Mouse (Mus musculus) heart, postnatal 0 days (tissue): Measurements from ENCODE around the gene Dyrk2. TPM values are rescaled to one million over a fixed set of nuclear protein-coding genes. Genes with fewer than 3 reads are reported as not detected.

Experiments used
- ATAC-seq: fragments of 200-750 bp; cut with Nextera tagmentation; 2 replicates; pipeline ENCODE4 v1.8.0; 2017; ENCODE audit warnings: low read depth, moderate number of reproducible peaks, moderate library complexity; ENCODE audit not compliant: insufficient read depth
- DNase-seq: peaks from one replicate; pipeline ENCODE4 v3.0.0-alpha.2; 2016; ENCODE audit warnings: low spot score
- H3K27ac ChIP-seq: fragments of 300-500 bp; sonication (generic); 2 replicates; pipeline ENCODE4 v1.5.1; 2014; ENCODE audit warnings: low read depth, mild to moderate bottlenecking
- H3K27me3 ChIP-seq: fragments of 300-500 bp; sonication (generic); 2 replicates; pipeline ENCODE4 v1.6.1; 2014; ENCODE audit warnings: low read length, mixed read lengths; ENCODE audit not compliant: control insufficient read depth, insufficient read depth
- H3K36me3 ChIP-seq: fragments of 300-500 bp; sonication (generic); replicated peaks from 2 replicates; pipeline ENCODE4 v1.6.1; 2014; ENCODE audit warnings: low read length, mixed read lengths; ENCODE audit not compliant: control insufficient read depth, insufficient read depth
- H3K4me1 ChIP-seq: fragments of 300-500 bp; sonication (generic); 2 replicates; pipeline ENCODE4 v1.6.1; 2014; ENCODE audit warnings: antibody characterized with exemption; ENCODE audit not compliant: control insufficient read depth, insufficient read depth
- H3K4me2 ChIP-seq: fragments of 300-500 bp; sonication (generic); 2 replicates; pipeline ENCODE4 v1.6.1; 2014; ENCODE audit warnings: low read depth, mild to moderate bottlenecking, low read length, moderate library complexity
- H3K4me3 ChIP-seq: fragments of 300-500 bp; sonication (generic); 2 replicates; pipeline ENCODE4 v1.5.1; 2014; ENCODE audit warnings: low read depth, low read length
- H3K9ac ChIP-seq: fragments of 300-500 bp; sonication (generic); replicated peaks from 2 replicates; pipeline ENCODE4 v1.6.1; 2014; ENCODE audit warnings: low read depth, low read length, mixed read lengths
- H3K9me3 ChIP-seq: fragments of 300-500 bp; sonication (generic); replicated peaks from 2 replicates; pipeline ENCODE4 v1.6.1; 2016; ENCODE audit warnings: low read length; ENCODE audit not compliant: control insufficient read depth
- CTCF ChIP-seq: IDR thresholded peaks from 2 replicates; pipeline ENCODE4 v1.5.1; 2016; ENCODE audit warnings: antibody characterized with exemption, control low read depth, low read depth
- EP300 ChIP-seq: IDR thresholded peaks from 2 replicates; pipeline ENCODE4 v1.6.1; 2016; ENCODE audit warnings: antibody characterized with exemption, low read depth
- WGBS: fragments of 180-500 bp; shearing (Covaris S2); extraction: QIAGEN DNeasy Blood & Tissue Kit; methylation state at CpG from one replicate; pipeline ENCODE4 v1.1.7; 2014; 5-methylcytosine and 5-hydroxymethylcytosine counted together
- polyA plus RNA-seq: library from polyadenylated mRNA; unstranded; fragments of >200 nt; fragmentation: Nextera tagmentation; extraction: Ambion mirVana; gene quantifications from 2 replicates; pipeline ENCODE4 v1.2.1, GENCODE M21; 2015
- total RNA-seq: library from RNA; depleted of rRNA; stranded (reverse); fragments of >200 nt; gene quantifications from 2 replicates; pipeline ENCODE4 v1.2.3, GENCODE M21; 2014; ENCODE audit warnings: low replicate concordance

The Dyrk2 gene
- total and polyA plus RNA-seq, 2 experiments from 2014 or later = 9.8 to 65.7 TPM

- Histone ChIP-seq H3K27me3 (no peaks in the 10 kb centered on the region), H3K9me3 (no peaks in the 10 kb centered on the region), H3K4me3 (no peak overlapping the region), H3K9ac (no peak overlapping the region), H3K27ac (0 out of 2 replicates have a peak overlapping the region, but pooled peaks have one; percentile 12), H3K36me3 (no peaks in the 10 kb centered on the region), H3K4me1 (peaks cover 16% of the 10 kb centered on the region; the same call in 1 of the 2 replicates), H3K4me2 (no peak overlapping the region)
- 38% methylated on average over 6 of the region's 6 CpGs for WGBS
- no peak for ATAC-seq
- no peak for TF ChIP-seq CTCF
- no peak for TF ChIP-seq EP300
- no peak for DNase-seq
Observed at GRCm38 (mm10) chr10:118811945-118812344, 58.1 kb downstream of the Dyrk2 start.

GRCm38 (mm10) chr10:118810908-118811711 is 58.9 kb downstream of the Dyrk2 start:
- ATAC-seq (no peak), DNase-seq (no peak)
- Histone ChIP-seq H3K9me3 (no peaks in the 10 kb centered on the region), H3K4me2 (peak overlapping the region; percentile 27; the same call in 1 of the 2 replicates), H3K36me3 (no peaks in the 10 kb centered on the region), H3K4me3 (no peak overlapping the region), H3K9ac (no peak overlapping the region), H3K27me3 (no peaks in the 10 kb centered on the region), H3K27ac (no peak overlapping the region), H3K4me1 (peaks cover 16% of the 10 kb centered on the region; the same call in 1 of the 2 replicates)
- TF ChIP-seq CTCF (no peak), EP300 (no peak)
- 48% methylated on average over 16 of the region's 16 CpGs for WGBS
